Mouse (Mus musculus): Measurements from ENCODE around the gene Tmem144. TPM values are rescaled to one million over a fixed set of nuclear protein-coding genes. Genes with fewer than 3 reads are reported as not detected.
A peak's percentile ranks its signal among the peaks of the same experiment; 100 is the strongest.

Gene Tmem144
- polyA plus RNA-seq, 1 experiment from 2014 or later, result 0.96 TPM

DNA sequence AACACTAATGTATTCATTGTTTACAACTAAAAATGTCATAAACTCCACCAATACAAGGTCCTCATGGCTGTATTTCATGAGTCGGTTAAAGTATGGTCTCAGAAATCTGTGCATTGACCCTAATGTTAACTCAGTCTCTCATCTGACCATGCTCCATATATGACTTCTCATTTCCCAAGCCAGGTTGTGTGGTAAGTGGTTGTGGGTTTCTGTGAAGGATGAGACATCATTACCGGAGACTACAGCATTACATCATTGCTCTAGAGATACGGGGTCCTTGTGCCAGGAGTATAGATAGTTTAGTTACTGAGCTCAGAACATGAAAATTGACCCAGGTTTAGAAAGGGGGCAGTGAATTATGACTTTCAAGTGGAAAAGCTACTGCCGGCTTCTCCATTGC is 63.0 kb downstream of the Tmem144 start:
- Histone ChIP-seq H3K9ac (no peak overlapping the region), H3K27ac (no peak overlapping the region), H3K4me1 (no peaks in the 10 kb centered on the region), H3K9me3 (no peaks in the 10 kb centered on the region), H3K27me3 (replicated peaks) (no peaks in the 10 kb centered on the region), H3K4me2 (no peak overlapping the region), H3K4me3 (no peak overlapping the region), H3K36me3 (replicated peaks) (no peaks in the 10 kb centered on the region)
- no peak for ATAC-seq (replicated peaks)
- WGBS, result 81% methylated on average over 4 of the region's 4 CpGs

DNA sequence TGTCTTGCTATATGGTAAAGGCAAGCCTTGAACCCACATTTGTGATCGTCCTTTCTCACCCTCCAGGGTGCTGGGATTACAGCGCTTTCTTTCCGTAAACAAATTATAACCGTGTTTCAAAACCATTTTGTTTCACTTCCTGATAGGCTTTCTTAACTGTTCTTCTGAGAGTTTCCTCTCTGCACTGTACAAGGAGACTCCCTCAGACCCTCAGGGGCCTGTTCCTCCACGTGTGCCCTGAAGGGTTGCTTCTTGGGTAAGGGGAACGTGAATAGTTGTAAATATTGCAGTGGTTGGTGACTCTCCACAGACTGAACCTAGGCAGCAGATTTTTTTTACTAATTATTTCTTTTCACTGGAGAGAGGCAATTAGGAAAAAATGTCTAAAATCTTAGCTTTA is 63.6 kb downstream of the Tmem144 start:
- ATAC-seq (replicated peaks), result no peak
- 79% methylated on average over 6 of the region's 6 CpGs for WGBS

DNA sequence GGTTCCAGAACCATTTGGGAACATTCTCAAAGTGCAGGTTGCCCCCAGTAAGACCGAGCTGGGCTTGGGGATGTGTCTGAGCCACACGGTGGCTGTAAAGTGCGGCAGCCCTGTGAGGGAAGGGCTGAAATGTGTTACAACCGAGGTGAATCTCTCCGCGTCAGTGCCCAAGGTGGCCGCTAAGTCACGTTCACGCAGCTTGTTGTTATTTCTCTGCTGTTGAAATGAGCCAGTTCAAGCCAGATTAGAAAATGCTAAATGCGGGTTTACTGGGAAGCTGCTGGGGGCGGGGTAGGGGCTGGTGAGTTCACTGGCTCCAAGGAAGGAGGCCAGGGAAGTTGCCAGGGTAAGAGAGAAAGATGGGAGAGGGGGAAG is 68.2 kb downstream of the Tmem144 start:
- Histone ChIP-seq H3K4me3 (no peak overlapping the region), H3K4me1 (no peaks in the 10 kb centered on the region), H3K27me3 (replicated peaks) (no peaks in the 10 kb centered on the region), H3K9me3 (no peaks in the 10 kb centered on the region), H3K27ac (no peak overlapping the region), H3K36me3 (replicated peaks) (no peaks in the 10 kb centered on the region), H3K4me2 (peak overlapping the region; percentile 32), H3K9ac (no peak overlapping the region)
- 16% methylated on average over 11 of the region's 11 CpGs for WGBS
- ATAC-seq (replicated peaks), result peak; percentile 39; the same call in 1 of the 2 replicates

More for the DNA sequence above, 63.6 kb downstream of the Tmem144 start:
- Histone ChIP-seq H3K36me3 (replicated peaks) (no peaks in the 10 kb centered on the region), H3K27me3 (replicated peaks) (no peaks in the 10 kb centered on the region), H3K9ac (no peak overlapping the region), H3K4me2 (no peak overlapping the region), H3K9me3 (no peaks in the 10 kb centered on the region), H3K4me3 (no peak overlapping the region), H3K4me1 (no peaks in the 10 kb centered on the region), H3K27ac (no peak overlapping the region)

DNA sequence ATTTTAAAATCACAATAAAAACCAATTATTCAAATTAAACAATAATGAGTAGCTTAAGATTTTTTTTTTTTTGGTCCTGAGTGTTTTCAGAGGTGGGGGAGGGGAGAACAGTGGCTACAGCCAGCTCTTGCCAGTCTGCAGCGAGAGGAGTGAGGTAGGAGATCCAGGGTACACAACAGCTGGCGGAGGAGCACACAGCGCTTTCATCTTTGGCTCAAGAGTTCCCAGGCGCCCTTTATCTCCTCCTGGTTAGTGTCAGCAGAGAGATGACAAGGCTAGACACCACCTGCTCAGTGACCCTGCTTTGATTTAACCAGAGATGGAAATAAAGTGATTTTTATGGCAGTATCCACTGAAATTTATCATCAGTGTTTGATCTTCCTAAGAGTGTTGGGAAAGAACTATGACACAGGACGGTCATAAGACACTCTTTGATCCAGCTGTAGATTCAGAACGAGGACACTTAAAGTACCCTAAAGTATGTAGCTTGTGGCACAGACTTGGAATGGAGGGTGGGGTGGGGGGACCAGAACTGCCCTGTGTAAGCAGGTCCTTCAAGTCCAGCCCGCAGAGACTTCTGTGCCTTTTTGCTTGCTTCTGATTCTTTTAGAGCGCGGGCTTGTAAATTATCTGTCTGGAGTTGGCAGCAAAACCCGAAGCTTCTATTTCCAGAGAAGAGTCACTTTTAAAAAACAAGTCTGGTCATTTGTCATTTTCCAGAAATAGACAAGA is 68.8 kb downstream of the Tmem144 start:
- no peak overlapping the region for H3K4me3 ChIP-seq
- WGBS, result 52% methylated on average over 10 of the region's 10 CpGs
- peak; percentile 52; the same call in 1 of the 2 replicates for ATAC-seq (replicated peaks)

DNA sequence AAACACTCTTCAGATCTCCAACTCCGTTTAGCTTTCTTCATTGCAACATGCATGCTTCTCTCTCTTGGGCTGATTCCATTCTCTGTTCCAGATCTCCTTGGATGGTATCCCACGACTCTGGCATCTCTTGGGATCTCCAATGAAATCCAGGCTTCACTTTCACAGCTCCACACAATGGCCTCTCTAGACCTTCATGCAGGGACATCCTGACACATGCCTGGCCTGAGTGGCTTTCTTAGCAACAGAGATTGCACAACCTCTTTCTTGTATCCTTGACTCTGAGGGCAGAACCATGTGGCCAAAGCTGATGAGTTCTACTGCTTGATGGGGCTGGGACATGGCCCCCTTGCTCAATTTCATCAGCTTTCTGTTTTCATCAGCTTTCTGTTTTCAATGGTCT is 79.9 kb downstream of the Tmem144 start:
- Histone ChIP-seq H3K4me1 (no peaks in the 10 kb centered on the region), H3K4me3 (no peak overlapping the region), H3K9ac (no peak overlapping the region), H3K27ac (no peak overlapping the region), H3K9me3 (no peaks in the 10 kb centered on the region), H3K27me3 (replicated peaks) (no peaks in the 10 kb centered on the region), H3K36me3 (replicated peaks) (no peaks in the 10 kb centered on the region), H3K4me2 (no peak overlapping the region)
- no peak for ATAC-seq (replicated peaks)
- 82% methylated on average over 2 of the region's 2 CpGs for WGBS

More for the DNA sequence above, 68.8 kb downstream of the Tmem144 start:
- Histone ChIP-seq H3K27me3 (replicated peaks) (no peaks in the 10 kb centered on the region), H3K9ac (no peak overlapping the region), H3K9me3 (no peaks in the 10 kb centered on the region), H3K4me2 (0 out of 2 replicates have a peak overlapping the region, but pooled peaks have one; percentile 32), H3K36me3 (replicated peaks) (no peaks in the 10 kb centered on the region), H3K4me1 (no peaks in the 10 kb centered on the region), H3K27ac (no peak overlapping the region)

Other genes starting within 250 kb of the Tmem144 start
- 6.3 and 7.7 TPM in 2 replicates for gene 4930579G24Rik, start 223.7 kb downstream of the Tmem144 start, polyA plus RNA-seq (2015; fragmentation: Nextera tagmentation; extraction: Ambion mirVana)
- gene Etfdh, start 223.3 kb downstream of the Tmem144 start, polyA plus RNA-seq (2015; fragmentation: Nextera tagmentation; extraction: Ambion mirVana), result 40.2 and 45.7 TPM in 2 replicates
- 0.10 TPM in 1 of 2 replicates, not detected in the other for gene Rxfp1, start 114.9 kb downstream of the Tmem144 start, polyA plus RNA-seq (2015; fragmentation: Nextera tagmentation; extraction: Ambion mirVana)
- gene Fam198b, start 31.8 kb upstream of the Tmem144 start, polyA plus RNA-seq (2015; fragmentation: Nextera tagmentation; extraction: Ambion mirVana), result 1.3 and 1.6 TPM in 2 replicates

Data from midbrain, embryonic 15.5 days (tissue).